Mouse (Mus musculus): ENCODE data around the gene Clrn2. TPM values are rescaled to one million over a fixed set of nuclear protein-coding genes. Genes with fewer than 3 reads are reported as not detected.

Gene Clrn2
- polyA plus RNA-seq, 3 experiments from 2014 or later: not detected

Other genes starting within 250 kb of the Clrn2 start
- 10 to 100 TPM; 35.3 to 59.3 (median 52.5) TPM for gene Qdpr, start 3.5 kb upstream of the Clrn2 start, polyA plus RNA-seq (2017; shearing (Covaris generic))
- 10 to 100 TPM; 20.4 to 26.9 (median 24.0) TPM for gene Lap3, start 39.6 kb downstream of the Clrn2 start, polyA plus RNA-seq (2017; shearing (Covaris generic))
- gene Med28, start 66.5 kb downstream of the Clrn2 start, polyA plus RNA-seq (2017; shearing (Covaris generic)): 100 to 1,000 TPM; 205 to 261 (median 240) TPM
- under 1 TPM in 2 of 3 experiments, not detected in 1; 0.08 to 0.28 TPM for gene Fam184b, start 185.9 kb downstream of the Clrn2 start, polyA plus RNA-seq (2017; shearing (Covaris generic))
- gene Ncapg, start 216.2 kb downstream of the Clrn2 start, polyA plus RNA-seq (2017; shearing (Covaris generic)): 10 to 100 TPM in 1 of 3 experiments, 1 to 10 TPM in 2; 4.7 to 68.2 (median 8.7) TPM